Mouse (Mus musculus) midbrain, embryonic 12.5 days (tissue): ENCODE results near the gene Adamts7. TPM values are rescaled to one million over a fixed set of nuclear protein-coding genes. Genes with fewer than 3 reads are reported as not detected.
A peak's percentile ranks its signal among the peaks of the same experiment; 100 is the strongest.

Experiments
- ATAC-seq: fragments of 200-750 bp; cut with Nextera tagmentation; 2 replicates; pipeline ENCODE4 v1.8.0; 2017; ENCODE audit warnings: low read depth, moderate TSS enrichment, moderate library complexity; ENCODE audit not compliant: low FRiP score
- H3K27ac ChIP-seq: fragments of 300-500 bp; sonication (generic); replicated peaks from 2 replicates; pipeline ENCODE4 v1.5.1; 2016; ENCODE audit warnings: mild to moderate bottlenecking
- H3K27me3 ChIP-seq: fragments of 300-500 bp; sonication (generic); 2 replicates; pipeline ENCODE4 v1.6.1; 2016; ENCODE audit warnings: mild to moderate bottlenecking
- H3K36me3 ChIP-seq: fragments of 300-500 bp; sonication (generic); 2 replicates; pipeline ENCODE4 v1.6.1; 2016
- H3K4me1 ChIP-seq: fragments of 300-500 bp; sonication (generic); 2 replicates; pipeline ENCODE4 v1.6.1; 2016
- H3K4me2 ChIP-seq: fragments of 300-500 bp; sonication (generic); replicated peaks from 2 replicates; pipeline ENCODE4 v1.6.1; 2016; ENCODE audit warnings: mild to moderate bottlenecking, moderate library complexity
- H3K4me3 ChIP-seq: fragments of 300-500 bp; sonication (generic); 2 replicates; pipeline ENCODE4 v1.5.1; 2016; ENCODE audit warnings: mild to moderate bottlenecking
- H3K9ac ChIP-seq: fragments of 300-500 bp; sonication (generic); replicated peaks from 2 replicates; pipeline ENCODE4 v1.6.1; 2016; ENCODE audit warnings: mild to moderate bottlenecking, moderate library complexity
- H3K9me3 ChIP-seq: fragments of 300-500 bp; sonication (generic); 2 replicates; pipeline ENCODE4 v1.6.1; 2016; ENCODE audit warnings: mild to moderate bottlenecking
- WGBS: fragments of 180-500 bp; shearing (Covaris S2); methylation state at CpG from one replicate; pipeline ENCODE4 v1.1.7; 2016; 5-methylcytosine and 5-hydroxymethylcytosine counted together
- polyA plus RNA-seq: library from polyadenylated mRNA; unstranded; fragments of >200 nt; fragmentation: Nextera tagmentation; extraction: Ambion mirVana; gene quantifications from 2 replicates; pipeline ENCODE4 v1.2.1, GENCODE M21; 2016

Adamts7 gene
- polyA plus RNA-seq, 1 experiment from 2014 or later, result 24.0 TPM

- ATAC-seq, result peak; percentile 62
- WGBS, result 1% methylated on average over 30 of the region's 30 CpGs
- Histone ChIP-seq H3K27me3 (no peaks in the 10 kb centered on the region), H3K9me3 (no peaks in the 10 kb centered on the region), H3K27ac (no peak overlapping the region), H3K9ac (no peak overlapping the region), H3K4me1 (0 out of 2 replicates have a peak, but pooled peaks cover 5% of the 10 kb centered on the region), H3K36me3 (no peaks in the 10 kb centered on the region), H3K4me2 (peak overlapping the region; percentile 42), H3K4me3 (peak overlapping the region; percentile 22)
These were observed 36.4 kb upstream of the Adamts7 start for GRCm38 (mm10) chr9:90126260-90127010.

GRCm38 (mm10) chr9:90127146-90127545, 35.7 kb upstream of the Adamts7 start:
- no peak overlapping the region for H3K4me3 ChIP-seq

GRCm38 (mm10) chr9:90128636-90129201, 34.1 kb upstream of the Adamts7 start:
- Histone ChIP-seq H3K9me3 (no peaks in the 10 kb centered on the region), H3K36me3 (no peaks in the 10 kb centered on the region), H3K4me2 (no peak overlapping the region), H3K27me3 (no peaks in the 10 kb centered on the region), H3K4me3 (no peak overlapping the region), H3K27ac (no peak overlapping the region), H3K4me1 (peaks cover 8% of the 10 kb centered on the region; the same call in 1 of the 2 replicates), H3K9ac (no peak overlapping the region)
- 87% methylated on average over 6 of the region's 6 CpGs for WGBS
- no peak for ATAC-seq

More at GRCm38 (mm10) chr9:90127146-90127545, 35.7 kb upstream of the Adamts7 start:
- Histone ChIP-seq H3K9me3 (no peaks in the 10 kb centered on the region), H3K4me1 (0 out of 2 replicates have a peak, but pooled peaks cover 5% of the 10 kb centered on the region), H3K36me3 (no peaks in the 10 kb centered on the region), H3K9ac (no peak overlapping the region), H3K27me3 (no peaks in the 10 kb centered on the region), H3K27ac (no peak overlapping the region), H3K4me2 (peak overlapping the region; percentile 42; the same call in 1 of the 2 replicates)
- WGBS, result 69% methylated on average over 6 of the region's 6 CpGs
- ATAC-seq, result no peak

GRCm38 (mm10) chr9:90133562-90134355, 29.1 kb upstream of the Adamts7 start:
- WGBS, result 76% methylated on average over 7 of the region's 7 CpGs
- Histone ChIP-seq H3K27ac (no peak overlapping the region), H3K9ac (no peak overlapping the region), H3K4me1 (peaks cover 4% of the 10 kb centered on the region; the same call in 1 of the 2 replicates), H3K4me2 (no peak overlapping the region), H3K36me3 (no peaks in the 10 kb centered on the region), H3K9me3 (no peaks in the 10 kb centered on the region), H3K27me3 (no peaks in the 10 kb centered on the region), H3K4me3 (no peak overlapping the region)
- no peak for ATAC-seq

- WGBS, result 80% methylated on average over 8 of the region's 8 CpGs
- no peak for ATAC-seq
- Histone ChIP-seq H3K27me3 (no peaks in the 10 kb centered on the region), H3K4me3 (no peak overlapping the region), H3K4me2 (no peak overlapping the region), H3K36me3 (no peaks in the 10 kb centered on the region), H3K9me3 (no peaks in the 10 kb centered on the region), H3K27ac (no peak overlapping the region), H3K9ac (no peak overlapping the region), H3K4me1 (peaks cover 4% of the 10 kb centered on the region; the same call in 1 of the 2 replicates)
These were observed 27.4 kb upstream of the Adamts7 start for GRCm38 (mm10) chr9:90135466-90135865.

- no peak overlapping the region for H3K4me2 ChIP-seq
- no peak for ATAC-seq
- H3K4me3 ChIP-seq, result no peak overlapping the region
- H3K9me3 ChIP-seq, result no peaks in the 10 kb centered on the region
- peaks cover 4% of the 10 kb centered on the region; the same call in 1 of the 2 replicates for H3K4me1 ChIP-seq
- no peak overlapping the region for H3K27ac ChIP-seq
- no peaks in the 10 kb centered on the region for H3K36me3 ChIP-seq
- no peaks in the 10 kb centered on the region for H3K27me3 ChIP-seq
- H3K9ac ChIP-seq, result no peak overlapping the region
- WGBS, result 75% methylated on average over 9 of the region's 9 CpGs
These were observed 26.7 kb upstream of the Adamts7 start for GRCm38 (mm10) chr9:90135963-90136677.

- H3K27ac ChIP-seq, result no peak overlapping the region
These were observed 26.2 kb upstream of the Adamts7 start for GRCm38 (mm10) chr9:90136678-90136965.

GRCm38 (mm10) chr9:90145788-90146187, 17.1 kb upstream of the Adamts7 start:
- no peak for ATAC-seq
- Histone ChIP-seq H3K4me2 (no peak overlapping the region), H3K9ac (no peak overlapping the region), H3K9me3 (no peaks in the 10 kb centered on the region), H3K36me3 (no peaks in the 10 kb centered on the region), H3K27me3 (no peaks in the 10 kb centered on the region), H3K4me1 (no peaks in the 10 kb centered on the region), H3K4me3 (no peak overlapping the region), H3K27ac (no peak overlapping the region)
- 59% methylated on average over 2 of the region's 2 CpGs for WGBS

More at GRCm38 (mm10) chr9:90136678-90136965, 26.2 kb upstream of the Adamts7 start:
- 87% methylated on average over 1 of the region's 1 CpGs for WGBS
- no peaks in the 10 kb centered on the region for H3K9me3 ChIP-seq
- no peak overlapping the region for H3K9ac ChIP-seq
- no peak overlapping the region for H3K4me2 ChIP-seq
- ATAC-seq, result no peak
- no peak overlapping the region for H3K4me3 ChIP-seq
- peaks cover 4% of the 10 kb centered on the region; the same call in 1 of the 2 replicates for H3K4me1 ChIP-seq
- no peaks in the 10 kb centered on the region for H3K27me3 ChIP-seq
- H3K36me3 ChIP-seq, result no peaks in the 10 kb centered on the region

- no peak overlapping the region for H3K9ac ChIP-seq
- no peak overlapping the region for H3K4me2 ChIP-seq
- H3K9me3 ChIP-seq, result no peaks in the 10 kb centered on the region
- no peaks in the 10 kb centered on the region for H3K36me3 ChIP-seq
- no peaks in the 10 kb centered on the region for H3K27me3 ChIP-seq
- H3K27ac ChIP-seq, result no peak overlapping the region
- no peak overlapping the region for H3K4me3 ChIP-seq
- H3K4me1 ChIP-seq, result no peaks in the 10 kb centered on the region
- no peak for ATAC-seq
- 84% methylated on average over 5 of the region's 5 CpGs for WGBS
These were observed 16.0 kb upstream of the Adamts7 start for GRCm38 (mm10) chr9:90146869-90147268.

GRCm38 (mm10) chr9:90162243-90162925, 485 bp upstream of the Adamts7 start:
- H3K4me2 ChIP-seq, result peak overlapping the region; percentile 82
- peaks cover 24% of the 10 kb centered on the region for H3K4me1 ChIP-seq
- peak overlapping the region; percentile 78 for H3K9ac ChIP-seq
- no peaks in the 10 kb centered on the region for H3K9me3 ChIP-seq
- peak overlapping the region; percentile 81 for H3K4me3 ChIP-seq
- H3K27ac ChIP-seq, result peak overlapping the region; percentile 82
- ATAC-seq, result peak; percentile 74
- no peaks in the 10 kb centered on the region for H3K36me3 ChIP-seq
- WGBS, result 7% methylated on average over 26 of the region's 29 CpGs
- H3K27me3 ChIP-seq, result no peaks in the 10 kb centered on the region

GRCm38 (mm10) chr9:90163749-90164095, 853 bp downstream of the Adamts7 start:
- Histone ChIP-seq H3K27ac (peak overlapping the region; percentile 82), H3K4me1 (peaks cover 24% of the 10 kb centered on the region), H3K36me3 (no peaks in the 10 kb centered on the region), H3K9ac (peak overlapping the region; percentile 78), H3K4me3 (peak overlapping the region; percentile 81), H3K9me3 (no peaks in the 10 kb centered on the region), H3K4me2 (peak overlapping the region; percentile 82), H3K27me3 (no peaks in the 10 kb centered on the region)
- WGBS, result 0% methylated on average over 18 of the region's 18 CpGs
- peak; percentile 64 for ATAC-seq
